Mouse (Mus musculus): ENCODE measurements at regions not wholly inside any gene's neighbourhood (a gene's known extent, or its start where the extent isn't known, plus 50 kb on each side); places are given as distances from the start of the nearest gene placed in this dataset.

DNA sequence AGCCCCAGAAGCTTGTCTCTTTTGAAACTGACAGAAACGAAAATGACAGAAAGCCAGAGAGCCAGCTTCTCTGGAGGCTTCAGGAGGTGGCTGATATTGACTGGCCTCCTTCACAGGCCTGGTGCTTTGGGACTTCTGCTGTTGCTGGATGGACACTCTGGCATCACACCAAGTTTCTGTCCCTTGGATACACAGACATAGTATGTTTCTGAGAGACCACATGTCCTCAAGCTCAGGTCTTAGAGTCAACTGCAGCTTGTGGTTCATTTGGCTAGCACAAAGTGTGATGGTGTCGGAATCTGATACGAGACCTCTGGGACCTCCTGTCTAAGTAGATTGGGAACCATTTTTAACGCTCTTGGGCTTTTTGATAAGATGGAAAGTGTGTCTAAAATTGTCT, 502.0 kb downstream of the Sqor start:
- no peaks in the 10 kb centered on the region for H3K27me3 ChIP-seq (replicated peaks; ENCODE audit: low read depth, poor library complexity, severe bottlenecking)
- no peak for DNase-seq (ENCODE audit: low spot score)
- WGBS, result 84% methylated on average over 4 of the region's 4 CpGs
- H3K9me3 ChIP-seq, result no peaks in the 10 kb centered on the region
- no peak overlapping the region for H3K27ac ChIP-seq (replicated peaks)
- no peaks in the 10 kb centered on the region for H3K4me1 ChIP-seq
- H3K4me3 ChIP-seq, result no peak overlapping the region
- no peaks in the 10 kb centered on the region for H3K36me3 ChIP-seq (replicated peaks)

- no peak for DNase-seq (ENCODE audit: low spot score)
- no peaks in the 10 kb centered on the region for H3K36me3 ChIP-seq (replicated peaks)
- 84% methylated on average over 9 of the region's 9 CpGs for WGBS
- no peaks in the 10 kb centered on the region for H3K4me1 ChIP-seq
- H3K4me3 ChIP-seq, result no peak overlapping the region
- H3K27me3 ChIP-seq (replicated peaks; ENCODE audit: low read depth, poor library complexity, severe bottlenecking), result no peaks in the 10 kb centered on the region
- no peaks in the 10 kb centered on the region for H3K9me3 ChIP-seq
- no peak overlapping the region for H3K27ac ChIP-seq (replicated peaks)
These were observed 510.1 kb downstream of the Sqor start for GRCm38 (mm10) chr2:123274866-123275735.

DNA sequence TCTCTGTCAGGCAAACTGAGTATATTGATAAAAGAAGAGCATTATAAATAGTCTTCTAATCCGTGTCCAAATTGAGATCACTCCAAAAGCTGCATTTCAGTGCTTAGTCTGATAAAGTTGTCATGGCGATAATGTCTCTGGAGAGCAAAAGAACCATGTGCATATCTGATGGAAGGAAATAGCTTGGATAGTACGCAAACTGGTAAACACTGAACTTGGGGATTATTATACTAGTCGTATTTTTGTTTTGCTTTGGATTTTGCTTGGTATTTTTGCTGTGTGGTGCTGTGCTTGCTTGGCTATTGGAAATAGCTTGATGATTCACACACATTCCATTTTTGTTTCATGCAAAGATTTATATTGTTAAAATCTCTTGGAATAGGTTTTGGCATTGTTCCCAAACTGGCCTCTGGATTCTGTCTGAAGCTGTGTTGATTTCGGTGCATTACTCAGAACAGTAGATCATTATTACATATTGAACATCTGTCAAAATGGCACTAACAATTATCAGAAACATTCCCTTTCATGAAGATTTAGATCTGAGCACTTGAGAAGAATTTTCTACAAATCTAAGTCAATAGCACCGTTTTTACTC, 510.8 kb downstream of the Sqor start:
- H3K27ac ChIP-seq (replicated peaks), result no peak overlapping the region
- DNase-seq (ENCODE audit: low spot score), result no peak
- H3K4me3 ChIP-seq, result no peak overlapping the region
- 89% methylated on average over 6 of the region's 6 CpGs for WGBS
- no peaks in the 10 kb centered on the region for H3K36me3 ChIP-seq (replicated peaks)
- no peaks in the 10 kb centered on the region for H3K27me3 ChIP-seq (replicated peaks; ENCODE audit: low read depth, poor library complexity, severe bottlenecking)
- H3K4me1 ChIP-seq, result no peaks in the 10 kb centered on the region
- H3K9me3 ChIP-seq, result no peaks in the 10 kb centered on the region

- WGBS, result 75% methylated on average over 6 of the region's 6 CpGs
- no peak overlapping the region for H3K27ac ChIP-seq (replicated peaks)
These were observed 546.7 kb downstream of the Sqor start for GRCm38 (mm10) chr2:123311554-123312276.

DNA sequence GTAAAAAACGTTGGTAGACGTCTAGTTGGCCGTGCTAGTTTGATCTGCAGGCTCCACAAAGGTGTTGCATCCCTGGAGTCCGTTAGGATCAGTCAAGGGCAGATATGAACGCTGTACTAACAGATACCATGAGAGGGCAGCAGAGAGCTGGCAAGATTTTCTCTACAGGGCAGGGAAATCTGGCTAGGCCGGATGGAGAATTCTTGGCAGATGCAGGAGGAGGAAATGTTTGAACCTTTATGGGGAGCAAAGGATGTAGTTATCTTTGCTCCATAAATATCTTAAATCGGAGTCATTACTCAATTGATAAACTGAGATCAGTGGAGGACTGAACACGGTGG, 547.2 kb downstream of the Sqor start:
- 26% methylated on average over 8 of the region's 8 CpGs for WGBS
- no peaks in the 10 kb centered on the region for H3K9me3 ChIP-seq
- DNase-seq (ENCODE audit: low spot score), result peak; percentile 72
- no peaks in the 10 kb centered on the region for H3K27me3 ChIP-seq (replicated peaks; ENCODE audit: low read depth, poor library complexity, severe bottlenecking)
- H3K36me3 ChIP-seq (replicated peaks), result no peaks in the 10 kb centered on the region
- no peaks in the 10 kb centered on the region for H3K4me1 ChIP-seq
- no peak overlapping the region for H3K4me3 ChIP-seq
- H3K27ac ChIP-seq (replicated peaks), result no peak overlapping the region

More at GRCm38 (mm10) chr2:123311554-123312276, 546.7 kb downstream of the Sqor start:
- Histone ChIP-seq H3K36me3 (replicated peaks) (no peaks in the 10 kb centered on the region), H3K27me3 (replicated peaks; ENCODE audit: low read depth, poor library complexity, severe bottlenecking) (no peaks in the 10 kb centered on the region), H3K4me3 (no peak overlapping the region), H3K9me3 (no peaks in the 10 kb centered on the region), H3K4me1 (no peaks in the 10 kb centered on the region)
- DNase-seq (ENCODE audit: low spot score), result no peak

- 88% methylated on average over 4 of the region's 4 CpGs for WGBS
- no peaks in the 10 kb centered on the region for H3K36me3 ChIP-seq (replicated peaks)
- no peak overlapping the region for H3K27ac ChIP-seq (replicated peaks)
- no peaks in the 10 kb centered on the region for H3K9me3 ChIP-seq
- no peaks in the 10 kb centered on the region for H3K4me1 ChIP-seq
- no peaks in the 10 kb centered on the region for H3K27me3 ChIP-seq (replicated peaks; ENCODE audit: low read depth, poor library complexity, severe bottlenecking)
- H3K4me3 ChIP-seq, result no peak overlapping the region
- DNase-seq (ENCODE audit: low spot score), result no peak
These were observed 555.5 kb downstream of the Sqor start for GRCm38 (mm10) chr2:123320448-123321097.

DNA sequence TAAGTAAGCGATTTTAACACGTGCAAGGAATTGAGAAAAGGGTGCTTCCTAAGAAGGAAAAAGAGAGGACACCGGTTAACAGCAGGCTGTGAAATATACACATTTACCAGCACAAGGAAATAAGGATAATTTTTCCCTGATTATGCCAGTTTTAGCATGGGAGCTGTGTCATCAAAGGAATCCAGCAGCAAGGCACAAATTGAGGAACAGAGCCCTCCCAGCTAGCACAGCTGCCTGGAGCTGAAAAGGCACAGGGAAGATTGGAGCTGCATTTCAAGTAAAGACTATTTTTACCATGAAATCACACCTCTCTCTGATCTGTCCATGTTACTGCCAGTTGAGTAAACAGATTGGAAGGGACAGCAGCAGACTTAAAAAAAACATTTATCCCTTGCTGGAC, 558.7 kb downstream of the Sqor start:
- DNase-seq (ENCODE audit: low spot score), result no peak
- no peaks in the 10 kb centered on the region for H3K27me3 ChIP-seq (replicated peaks; ENCODE audit: low read depth, poor library complexity, severe bottlenecking)
- H3K36me3 ChIP-seq (replicated peaks), result no peaks in the 10 kb centered on the region
- H3K27ac ChIP-seq (replicated peaks), result no peak overlapping the region
- no peaks in the 10 kb centered on the region for H3K9me3 ChIP-seq
- H3K4me3 ChIP-seq, result no peak overlapping the region
- WGBS, result 81% methylated on average over 3 of the region's 3 CpGs
- no peaks in the 10 kb centered on the region for H3K4me1 ChIP-seq

DNA sequence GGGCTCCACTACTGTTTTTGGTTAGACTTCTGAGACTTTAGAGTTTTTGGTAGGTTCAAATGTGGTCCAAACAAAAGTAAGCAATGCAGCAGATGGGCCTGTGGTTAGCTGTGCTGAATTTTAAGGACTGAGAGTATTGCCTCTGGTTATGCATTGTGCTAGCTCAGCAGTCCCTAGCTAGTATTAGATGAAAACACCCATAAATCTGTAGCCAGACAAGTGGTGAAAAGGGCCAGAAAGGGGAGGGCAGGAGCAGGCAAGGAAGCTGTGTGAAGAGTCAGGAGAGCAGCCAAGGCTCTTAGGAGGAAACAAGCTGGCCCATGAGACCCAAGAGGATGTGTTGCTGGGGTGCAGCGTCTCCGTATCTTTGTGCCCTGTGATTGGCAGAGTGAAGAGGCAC, 559.9 kb downstream of the Sqor start:
- Histone ChIP-seq H3K36me3 (replicated peaks) (no peaks in the 10 kb centered on the region), H3K4me3 (no peak overlapping the region), H3K27me3 (replicated peaks; ENCODE audit: low read depth, poor library complexity, severe bottlenecking) (no peaks in the 10 kb centered on the region), H3K27ac (replicated peaks) (no peak overlapping the region), H3K9me3 (no peaks in the 10 kb centered on the region), H3K4me1 (no peaks in the 10 kb centered on the region)
- DNase-seq (ENCODE audit: low spot score), result no peak
- whole genome bisulfite sequencing, result 87% methylated on average over 2 of the region's 2 CpGs

- H3K4me1 ChIP-seq, result no peaks in the 10 kb centered on the region
- H3K27ac ChIP-seq (replicated peaks), result no peak overlapping the region
- H3K27me3 ChIP-seq (replicated peaks; ENCODE audit: low read depth, poor library complexity, severe bottlenecking), result no peaks in the 10 kb centered on the region
- WGBS, result 87% methylated on average over 10 of the region's 10 CpGs
- no peaks in the 10 kb centered on the region for H3K36me3 ChIP-seq (replicated peaks)
- no peak overlapping the region for H3K4me3 ChIP-seq
- no peak for DNase-seq (ENCODE audit: low spot score)
- H3K9me3 ChIP-seq, result no peaks in the 10 kb centered on the region
These were observed 584.7 kb downstream of the Sqor start for GRCm38 (mm10) chr2:123349625-123350346.

DNA sequence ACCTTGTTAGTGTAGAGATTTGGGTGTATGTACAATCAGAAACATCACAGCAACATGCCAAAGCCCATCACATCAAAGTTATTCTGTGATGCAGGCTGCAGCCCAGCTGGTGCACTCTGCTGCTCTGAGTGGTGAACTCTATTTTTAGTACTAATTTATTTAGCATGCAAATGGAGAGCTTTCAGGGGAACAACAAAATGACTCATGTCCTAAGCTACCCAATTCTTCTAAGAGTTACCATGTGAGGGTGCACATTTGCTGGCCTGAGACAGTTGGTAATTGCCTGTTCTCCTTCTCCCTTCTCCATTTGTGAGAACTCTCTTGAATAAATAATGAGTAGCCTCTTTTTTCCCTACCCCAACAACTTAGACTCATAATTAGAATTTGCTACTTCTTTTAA, 599.2 kb downstream of the Sqor start:
- Histone ChIP-seq H3K4me1 (no peaks in the 10 kb centered on the region), H3K9me3 (no peaks in the 10 kb centered on the region), H3K4me3 (no peak overlapping the region), H3K27me3 (replicated peaks; ENCODE audit: low read depth, poor library complexity, severe bottlenecking) (no peaks in the 10 kb centered on the region), H3K36me3 (replicated peaks) (no peaks in the 10 kb centered on the region), H3K27ac (replicated peaks) (no peak overlapping the region)
- DNase-seq (ENCODE audit: low spot score), result no peak

DNA sequence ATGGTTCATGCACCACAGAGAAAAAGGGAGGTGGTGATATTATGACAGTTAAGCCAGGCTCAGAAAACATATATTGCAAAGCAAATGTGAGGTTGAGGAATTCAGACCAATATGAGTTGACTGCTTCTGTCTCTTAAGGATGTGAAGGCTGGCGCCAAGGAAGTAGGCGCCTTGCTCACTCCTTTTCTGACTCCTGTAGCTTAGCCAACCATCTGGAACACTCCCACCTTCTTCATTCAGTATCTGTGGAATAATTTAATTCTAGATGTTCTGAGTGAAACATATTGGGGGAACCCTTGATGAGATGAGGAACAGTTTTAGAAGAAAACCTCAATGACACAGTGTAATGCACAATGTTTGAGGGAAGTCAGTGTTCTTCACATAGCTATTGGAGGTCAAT, 601.5 kb downstream of the Sqor start:
- Histone ChIP-seq H3K27ac (replicated peaks) (no peak overlapping the region), H3K4me3 (no peak overlapping the region), H3K27me3 (replicated peaks; ENCODE audit: low read depth, poor library complexity, severe bottlenecking) (no peaks in the 10 kb centered on the region), H3K9me3 (no peaks in the 10 kb centered on the region), H3K4me1 (no peaks in the 10 kb centered on the region), H3K36me3 (replicated peaks) (no peaks in the 10 kb centered on the region)
- no peak for DNase-seq (ENCODE audit: low spot score)
- WGBS, result 90% methylated on average over 2 of the region's 2 CpGs
